Mouse (Mus musculus): Measurements from ENCODE around the gene Pdzrn3.
A peak's percentile ranks its signal among the peaks of the same experiment; 100 is the strongest.

GRCm38 (mm10) chr6:101197642-101198041 is 180.1 kb downstream of the Pdzrn3 start:
- TF ChIP-seq CTCF (IDR thresholded peaks at IDR 0.05; ENCODE audit: borderline replicate concordance, insufficient read depth, low read depth, low read length) (peak; percentile 88), POLR2A (IDR thresholded peaks at IDR 0.05; ENCODE audit: borderline replicate concordance, insufficient read depth, low read length) (no peak)
